ENCODE assay signal across 12 mouse cellular contexts in the genomic region with DNA sequence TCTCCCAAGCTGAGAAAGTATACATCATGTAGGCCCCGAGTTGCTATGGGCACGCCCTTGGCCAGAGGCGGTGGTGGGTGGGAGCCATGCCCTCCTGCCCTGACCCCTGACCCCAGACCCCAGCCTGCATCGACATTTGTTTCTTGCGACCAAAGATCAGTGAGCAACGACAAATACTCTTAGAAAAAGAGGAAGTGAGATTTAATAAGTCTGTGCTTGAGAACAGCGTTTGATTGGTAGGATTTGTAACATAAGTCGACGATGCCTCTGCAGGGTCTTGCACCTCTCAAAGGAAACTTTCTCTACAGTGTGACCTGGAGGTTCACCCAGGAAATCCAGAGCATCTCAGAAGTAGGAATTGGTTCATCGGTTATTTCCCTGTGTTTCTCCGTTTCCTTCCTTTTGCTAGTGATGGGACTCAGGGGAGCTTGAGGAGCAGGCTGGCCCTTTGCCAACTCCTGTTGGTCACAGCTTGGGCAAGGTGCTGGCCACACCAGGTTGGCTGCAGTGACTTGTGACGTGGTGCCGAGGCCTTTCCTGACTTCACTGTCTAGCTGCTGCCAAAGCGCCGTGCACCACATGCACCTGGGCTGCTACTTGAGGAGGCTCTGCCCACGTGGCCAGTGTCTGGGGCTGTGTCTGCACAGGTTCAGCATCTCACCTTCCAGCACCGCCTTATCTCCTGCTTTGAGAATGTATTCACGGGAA. TPM values are rescaled to one million over a fixed set of nuclear protein-coding genes. Genes with fewer than 3 reads are reported as not detected.
DNase-seq lines count a peak whose midpoint lies in the region; ATAC-seq lines count a peak whose summit lies in the region.
"Had no signal": no experiment of that assay in that cellular context is flagged by ENCODE, and none has a peak within 500 bp of the region (broad histone marks: within the 10 kb centered on the region; RNA-seq: fewer than 3 reads in every experiment).

No protein-coding gene starts in this region.

- 0 out of 2 replicates have a peak, but pooled peaks have one; percentile 18 for ATAC-seq in cerebellum, adult (ENCODE audit: insufficient number of reproducible peaks, low FRiP score, low TSS enrichment)
- ATAC-seq in neutrophil, adult 5-6 weeks (ENCODE audit: extremely low read depth, insufficient number of reproducible peaks, low FRiP score, poor library complexity, severe bottlenecking), result peak; percentile 54; the same call in 1 of the 2 replicates
- ATAC-seq: Patski had no signal

- DNase-seq in cerebellum, postnatal 4 days (ENCODE audit: low spot score in 2 of 2), result no peak
- DNase-seq in B cell, adult 2 months, result peak; percentile 56 to 64
- DNase-seq in cerebellum, adult 8-10 months, result peak; percentile 25
- DNase-seq in lung, postnatal 10 days, result no peak
- no peak for DNase-seq in kidney, postnatal 4 days
- DNase-seq in urinary bladder, postnatal 36 days (ENCODE audit: low spot score in 2 of 2), result no peak
- DNase-seq: heart, postnatal 14 days; kidney, adult 18-20 months; lung, postnatal 36 days had no signal

RNA-seq across cellular contexts. Expression of a gene that starts 5.9 kb away (rescaled TPM):
- total RNA-seq in neutrophil, adult 5-6 weeks (2017), result 20.5 and 21.1 TPM in 2 replicates

RNA-seq across cellular contexts. Expression of a gene that starts 37.2 kb away (rescaled TPM):
- 196 and 213 TPM in 2 replicates for total RNA-seq in neutrophil, adult 5-6 weeks (2017)

Comparison
In these comparisons a context has a peak if more than half of its experiments do, and no peak if none do; other contexts are left out.
1. DNase-seq: peak in B cell, adult 2 months (2 of 2) and cerebellum, adult 8-10 months (single experiment); none in cerebellum, postnatal 4 days (0 of 2), lung, postnatal 10 days (single experiment), kidney, postnatal 4 days (0 of 2) and urinary bladder, postnatal 36 days (0 of 2).